Mouse (Mus musculus): ENCODE data around the gene Lst1.

- TF ChIP-seq CTCF (IDR thresholded peaks at IDR 0.05; ENCODE audit: extremely low read depth, insufficient read depth, low read length), result no peak
- no peak for TF ChIP-seq POLR2A (IDR thresholded peaks at IDR 0.05; ENCODE audit: extremely low read depth, insufficient read depth, low read length)
Measured at GRCm38 (mm10) chr17:35141971-35142370, 46.3 kb downstream of the Lst1 start.

Data from cortical plate, adult 2 months (tissue).